Mouse (Mus musculus) lung, adult 18-20 months (tissue): ENCODE results near the gene Tas1r1.

ENCODE experiments used
- DNase-seq, 2 experiments: peaks; one replicate each; pipeline ENCODE4 v3.0.0; 2022; ENCODE audit warnings: mixed read lengths in 2 of 2

Tas1r1 gene

DNA sequence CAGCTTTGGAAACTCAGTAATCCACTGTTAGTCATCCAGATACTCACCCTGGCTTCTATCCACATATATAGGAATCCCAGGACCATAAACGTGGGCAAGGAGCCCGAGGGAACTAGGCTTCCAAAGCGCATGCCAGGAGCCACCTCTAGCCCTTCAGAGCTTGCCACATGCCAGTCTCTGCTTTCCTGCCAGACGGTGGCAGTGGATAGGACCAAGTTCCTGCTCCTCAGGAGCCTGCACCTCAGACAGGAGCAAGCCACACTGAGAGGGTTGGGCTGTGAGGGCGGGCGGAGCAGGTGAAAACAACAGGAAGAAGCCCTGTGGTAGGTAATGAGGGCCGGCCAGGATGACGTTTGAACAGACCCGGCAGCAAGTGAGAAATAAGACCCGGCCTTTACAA, 52.5 kb downstream of the Tas1r1 start:
- peak; percentile 51 to 68 for DNase-seq

- no peak for DNase-seq
Observed at GRCm38 (mm10) chr4:151983560-151983959, 54.8 kb downstream of the Tas1r1 start.

GRCm38 (mm10) chr4:151983043-151983442, 55.3 kb downstream of the Tas1r1 start:
- no peak for DNase-seq

DNA sequence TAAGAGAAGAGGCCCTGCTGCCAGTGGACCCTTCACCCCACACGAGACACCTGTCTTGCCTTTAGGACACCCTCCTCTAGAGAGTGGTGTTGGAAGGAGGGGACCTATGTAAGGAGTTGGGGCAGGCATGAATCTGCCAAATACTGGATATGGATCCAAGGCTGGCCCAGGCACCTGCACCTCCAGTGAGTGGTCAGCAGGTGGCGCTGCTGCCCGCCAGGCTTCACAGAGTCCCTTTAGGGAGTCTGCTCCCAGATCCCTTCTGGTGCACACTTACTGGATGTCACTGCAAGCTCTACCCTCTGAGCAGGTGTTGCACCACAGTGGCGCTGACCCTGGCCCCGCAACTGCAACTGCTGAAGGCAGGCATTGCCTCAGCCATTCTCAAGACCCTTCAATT, 57.0 kb downstream of the Tas1r1 start:
- DNase-seq, result peak; percentile 75 to 82

GRCm38 (mm10) chr4:151980699-151981098, 57.7 kb downstream of the Tas1r1 start:
- DNase-seq, result no peak
